27 mouse cellular contexts compared by ENCODE assay signal in the genomic region with DNA sequence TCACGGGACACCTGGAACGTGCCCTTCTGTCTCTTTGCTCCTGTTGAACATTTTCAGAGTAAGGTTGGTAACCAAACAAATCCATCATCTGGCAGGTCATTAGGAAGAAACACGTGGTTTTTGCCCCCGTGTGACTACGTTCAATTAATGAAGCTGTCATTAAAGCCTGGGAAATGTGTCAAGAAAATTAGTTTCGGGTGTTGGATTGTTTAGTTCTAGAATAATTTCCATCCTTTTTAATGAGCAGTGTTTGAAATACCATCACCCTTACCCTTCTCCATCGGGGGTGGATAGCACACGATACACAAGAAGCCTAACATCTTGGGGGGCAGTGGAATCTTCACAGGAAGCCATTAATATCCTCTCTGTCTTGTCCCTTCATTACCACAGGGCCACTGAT.
DNase-seq lines count a peak whose midpoint lies in the region; ATAC-seq lines count a peak whose summit lies in the region.
"Had no signal": no experiment of that assay in that cellular context is flagged by ENCODE, and none has a peak within 500 bp of the region (broad histone marks: within the 10 kb centered on the region; RNA-seq: fewer than 3 reads in every experiment).

No protein-coding gene starts in this region.

- DNase-seq in heart, adult 11 months = peak; percentile 36
- DNase-seq in heart, postnatal 25 days (ENCODE audit: low spot score) = no peak
- DNase-seq in midbrain, embryonic 14.5 days = peak; percentile 25
- DNase-seq in left cerebral cortex, postnatal 36 days (ENCODE audit: low spot score in 2 of 2) = no peak
- DNase-seq: adrenal gland, postnatal 25 days; cerebellum, adult 2 months; cerebellum, postnatal 25 days; gastrocnemius, postnatal 25 days; heart, adult 18-20 months; heart, postnatal 10 days; kidney, postnatal 14 days; lung, postnatal 14 days; right cerebral cortex, adult 18-20 months; thymus, postnatal 36 days had no signal

- no peaks in the 10 kb centered on the region; the same call in 1 of the 2 replicates for H3K4me1 ChIP-seq in midbrain, embryonic 14.5 days (ENCODE audit: control insufficient read depth, insufficient read depth, low read length)
- H3K4me1 ChIP-seq in midbrain, embryonic 13.5 days (replicated peaks) = peaks cover 4% of the 10 kb centered on the region
- peaks cover 17% of the 10 kb centered on the region for H3K4me1 ChIP-seq in hindbrain, embryonic 15.5 days (replicated peaks)
- H3K4me1 ChIP-seq in neural tube, embryonic 15.5 days = 0 out of 2 replicates have a peak, but pooled peaks cover 8% of the 10 kb centered on the region
- no peaks in the 10 kb centered on the region for H3K4me1 ChIP-seq in forebrain, embryonic 13.5 days
- H3K4me1 ChIP-seq: embryonic facial prominence, embryonic 12.5 days; forebrain, embryonic 15.5 days; limb, embryonic 12.5 days; liver, embryonic 15.5 days had no signal

- no peak overlapping the region for H3K4me3 ChIP-seq in midbrain, embryonic 14.5 days (replicated peaks; ENCODE audit: low read depth, low read length)
- H3K4me3 ChIP-seq in midbrain, embryonic 13.5 days (replicated peaks) = no peak overlapping the region
- no peak overlapping the region for H3K4me3 ChIP-seq in hindbrain, embryonic 15.5 days
- no peak overlapping the region for H3K4me3 ChIP-seq in neural tube, embryonic 15.5 days (replicated peaks)
- H3K4me3 ChIP-seq in forebrain, embryonic 13.5 days = no peak overlapping the region
- H3K4me3 ChIP-seq: embryonic facial prominence, embryonic 12.5 days; forebrain, embryonic 15.5 days; heart, embryonic 12.5 days; limb, embryonic 12.5 days; liver, embryonic 15.5 days had no signal

- WGBS in midbrain, embryonic 14.5 days = 56% methylated on average over 8 of the region's 8 CpGs
- 72% methylated on average over 8 of the region's 8 CpGs for WGBS in midbrain, embryonic 13.5 days
- 39% methylated on average over 8 of the region's 8 CpGs for WGBS in hindbrain, embryonic 15.5 days
- WGBS in neural tube, embryonic 15.5 days = 33% methylated on average over 8 of the region's 8 CpGs
- 75% methylated on average over 8 of the region's 8 CpGs for WGBS in forebrain, embryonic 13.5 days

- intact Hi-C loops in heart, postnatal 25 days (cut with DNase I) = no loop called here
- intact Hi-C loops in left cerebral cortex, postnatal 36 days (cut with DNase I) = no loop called here

- no peak for ATAC-seq in midbrain, embryonic 14.5 days (ENCODE audit: low FRiP score, low TSS enrichment)
- no peak for ATAC-seq in midbrain, embryonic 13.5 days
- ATAC-seq in hindbrain, embryonic 15.5 days (ENCODE audit: low FRiP score, low read depth) = no peak
- no peak; the same call in 1 of the 2 replicates for ATAC-seq in neural tube, embryonic 15.5 days (ENCODE audit: low FRiP score)
- no peak for ATAC-seq in forebrain, embryonic 13.5 days
- ATAC-seq: forebrain, embryonic 15.5 days; intestine, embryonic 16.5 days; Patski had no signal

- H3K27me3 ChIP-seq in midbrain, embryonic 14.5 days (ENCODE audit: control insufficient read depth, insufficient read depth, low read length) = no peaks in the 10 kb centered on the region
- no peaks in the 10 kb centered on the region for H3K27me3 ChIP-seq in midbrain, embryonic 13.5 days
- no peaks in the 10 kb centered on the region for H3K27me3 ChIP-seq in hindbrain, embryonic 15.5 days
- no peaks in the 10 kb centered on the region for H3K27me3 ChIP-seq in neural tube, embryonic 15.5 days (replicated peaks)
- no peaks in the 10 kb centered on the region for H3K27me3 ChIP-seq in forebrain, embryonic 13.5 days
- H3K27me3 ChIP-seq: embryonic facial prominence, embryonic 12.5 days; forebrain, embryonic 15.5 days; heart, embryonic 12.5 days; limb, embryonic 12.5 days had no signal

- H3K9me3 ChIP-seq in midbrain, embryonic 14.5 days (ENCODE audit: control insufficient read depth, low read length) = no peaks in the 10 kb centered on the region
- no peaks in the 10 kb centered on the region for H3K9me3 ChIP-seq in midbrain, embryonic 13.5 days
- H3K9me3 ChIP-seq in hindbrain, embryonic 15.5 days = no peaks in the 10 kb centered on the region
- no peaks in the 10 kb centered on the region for H3K9me3 ChIP-seq in neural tube, embryonic 15.5 days (replicated peaks)
- no peaks in the 10 kb centered on the region for H3K9me3 ChIP-seq in forebrain, embryonic 13.5 days (replicated peaks)
- H3K9me3 ChIP-seq: embryonic facial prominence, embryonic 12.5 days; forebrain, embryonic 15.5 days; G1E; limb, embryonic 12.5 days; liver, embryonic 15.5 days had no signal

- no peaks in the 10 kb centered on the region for H3K36me3 ChIP-seq in midbrain, embryonic 14.5 days (ENCODE audit: control insufficient read depth, insufficient read depth, low read length)
- H3K36me3 ChIP-seq in midbrain, embryonic 13.5 days = no peaks in the 10 kb centered on the region
- H3K36me3 ChIP-seq in hindbrain, embryonic 15.5 days = no peaks in the 10 kb centered on the region
- no peaks in the 10 kb centered on the region for H3K36me3 ChIP-seq in neural tube, embryonic 15.5 days
- H3K36me3 ChIP-seq in forebrain, embryonic 13.5 days (ENCODE audit: poor library complexity, severe bottlenecking) = no peaks in the 10 kb centered on the region
- H3K36me3 ChIP-seq: embryonic facial prominence, embryonic 12.5 days; forebrain, embryonic 15.5 days; G1E; heart, embryonic 12.5 days; limb, embryonic 12.5 days; liver, embryonic 15.5 days had no signal

- H3K4me2 ChIP-seq in midbrain, embryonic 14.5 days (ENCODE audit: low read length) = no peak overlapping the region
- H3K4me2 ChIP-seq in midbrain, embryonic 13.5 days (replicated peaks) = no peak overlapping the region
- no peak overlapping the region for H3K4me2 ChIP-seq in hindbrain, embryonic 15.5 days
- no peak overlapping the region for H3K4me2 ChIP-seq in neural tube, embryonic 15.5 days
- no peak overlapping the region for H3K4me2 ChIP-seq in forebrain, embryonic 13.5 days
- H3K4me2 ChIP-seq: embryonic facial prominence, embryonic 12.5 days; forebrain, embryonic 15.5 days; limb, embryonic 12.5 days; liver, embryonic 15.5 days; lung, embryonic 14.5 days had no signal

- H3K27ac ChIP-seq in midbrain, embryonic 14.5 days (replicated peaks; ENCODE audit: low read depth, low read length) = no peak overlapping the region
- H3K27ac ChIP-seq in midbrain, embryonic 13.5 days = no peak overlapping the region
- H3K27ac ChIP-seq in hindbrain, embryonic 15.5 days (replicated peaks) = peak overlapping the region; percentile 58
- peak overlapping the region; percentile 62 for H3K27ac ChIP-seq in neural tube, embryonic 15.5 days (replicated peaks)
- H3K27ac ChIP-seq in forebrain, embryonic 13.5 days = no peak overlapping the region
- H3K27ac ChIP-seq: embryonic facial prominence, embryonic 12.5 days; forebrain, embryonic 15.5 days; limb, embryonic 12.5 days; liver, embryonic 15.5 days had no signal

- no peak overlapping the region for H3K9ac ChIP-seq in midbrain, embryonic 14.5 days (replicated peaks; ENCODE audit: low read length)
- H3K9ac ChIP-seq in midbrain, embryonic 13.5 days (replicated peaks) = no peak overlapping the region
- no peak overlapping the region for H3K9ac ChIP-seq in hindbrain, embryonic 15.5 days
- no peak overlapping the region for H3K9ac ChIP-seq in neural tube, embryonic 15.5 days (replicated peaks)
- H3K9ac ChIP-seq in forebrain, embryonic 13.5 days = no peak overlapping the region
- H3K9ac ChIP-seq: embryonic facial prominence, embryonic 12.5 days; forebrain, embryonic 15.5 days; heart, embryonic 12.5 days; limb, embryonic 12.5 days; liver, embryonic 15.5 days; lung, embryonic 14.5 days had no signal

Comparison
In these comparisons a context has a peak if more than half of its experiments do, and no peak if none do; other contexts are left out.
1. DNase-seq: peak in heart, adult 11 months (single experiment) and midbrain, embryonic 14.5 days (single experiment); none in heart, postnatal 25 days (single experiment) and left cerebral cortex, postnatal 36 days (0 of 2).
2. H3K27ac ChIP-seq: peak in hindbrain, embryonic 15.5 days (single experiment) and neural tube, embryonic 15.5 days (single experiment); none in midbrain, embryonic 14.5 days (single experiment), midbrain, embryonic 13.5 days (single experiment) and forebrain, embryonic 13.5 days (single experiment).